Mouse (Mus musculus) lung, adult 2 months (tissue): ENCODE measurements at regions not wholly inside any gene's neighbourhood (a gene's known extent, or its start where the extent isn't known, plus 50 kb on each side); places are given as distances from the start of the nearest gene placed in this dataset.

Experiments
- CTCF ChIP-seq: fragments of 200-500 bp; IDR thresholded peaks from 2 replicates; pipeline ENCODE4 v1.5.1; 2011; ENCODE audit warnings: mild to moderate bottlenecking, low read length, control low read depth; ENCODE audit not compliant: insufficient read depth
- POLR2A ChIP-seq: fragments of 200-500 bp; IDR thresholded peaks from 2 replicates; pipeline ENCODE4 v1.6.1; 2011; ENCODE audit warnings: low read depth, mild to moderate bottlenecking, control low read depth, low read length, borderline replicate concordance; ENCODE audit errors: extremely low read depth

DNA sequence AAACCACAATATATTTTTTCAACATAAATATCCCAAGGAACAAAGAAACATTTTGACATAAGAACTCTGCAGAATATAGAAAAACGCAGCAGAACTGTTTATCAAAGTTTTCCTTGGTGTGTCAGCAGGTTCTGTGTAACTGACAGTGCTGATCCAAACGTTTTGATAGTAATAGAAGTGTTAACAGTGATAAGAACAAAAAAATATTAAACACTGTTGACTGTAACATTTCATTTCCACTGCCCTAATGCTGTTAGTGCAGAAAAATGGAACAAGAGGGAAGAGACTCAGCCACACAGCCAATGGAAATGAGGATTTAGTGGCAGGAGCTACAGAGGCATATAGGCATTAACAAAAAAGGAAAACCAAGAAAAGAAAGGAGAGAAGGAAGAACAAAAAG, 1084.9 kb upstream of the Cited2 start:
- no peak for TF ChIP-seq POLR2A
- no peak for TF ChIP-seq CTCF
